Mouse (Mus musculus) heart, postnatal 10 days (tissue): ENCODE data around the gene Slc35g3. TPM values are rescaled to one million over a fixed set of nuclear protein-coding genes. Genes with fewer than 3 reads are reported as not detected.
A peak's percentile ranks its signal among the peaks of the same experiment; 100 is the strongest.
"Not testable (repeated sequence)": the region's sequence is repeated elsewhere in the genome, so short reads cannot be mapped to it uniquely, and the experiment has no call there.

Experiments
- DNase-seq, 2 experiments: peaks; one replicate each; pipeline ENCODE4 v3.0.0; 2021
- intact Hi-C: fragments of 180-260 bp; cut with DNase I; formaldehyde crosslinking; loops from one replicate; pipeline ENCODE4 v1.15.1; 2025
- total RNA-seq, 2 experiments: library from RNA; stranded (reverse); gene quantifications; 2 replicates each; pipeline ENCODE4 v1.2.3; 2021

Slc35g3 gene
- total RNA-seq, 2 experiments from 2014 or later: 0.17 to 0.40 TPM

DNA sequence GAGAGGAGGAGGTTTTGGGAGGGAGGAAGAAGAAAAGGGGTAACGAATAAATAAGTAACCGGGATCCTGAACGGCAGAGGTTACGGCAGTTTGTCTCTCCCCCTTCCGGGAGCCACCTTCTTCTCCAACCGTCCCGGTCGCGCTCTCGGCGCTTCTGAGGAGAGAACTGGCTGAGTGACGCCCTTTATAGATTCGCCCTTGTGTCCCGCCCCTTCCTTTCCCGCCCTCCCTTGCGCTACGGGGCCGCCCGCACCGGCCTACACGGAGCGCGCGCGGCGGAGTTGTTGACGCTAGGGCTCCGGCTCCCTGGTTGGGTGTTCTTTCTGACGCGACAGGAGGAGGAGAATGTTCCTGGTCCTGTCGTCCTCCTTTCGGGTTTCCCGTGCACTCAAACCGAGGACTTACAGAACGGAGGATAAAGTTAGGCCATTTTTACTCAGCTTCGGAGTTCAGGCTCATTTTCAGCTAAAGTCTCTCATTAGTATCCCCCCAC lies 3.2 kb downstream of the Slc35g3 start, which contains the start of gene Polr2a:
Gene Polr2a (minus strand): TSS at position 160 of the 493 bp plus-strand sequence.
- peak; percentile 98 to 99 for DNase-seq
- intact Hi-C loops: loop anchor here (2.0 to 5.0 kb wide), 2 partner anchors 118 to 234 kb away; partner anchors contain the start of gene Gabarap

DNA sequence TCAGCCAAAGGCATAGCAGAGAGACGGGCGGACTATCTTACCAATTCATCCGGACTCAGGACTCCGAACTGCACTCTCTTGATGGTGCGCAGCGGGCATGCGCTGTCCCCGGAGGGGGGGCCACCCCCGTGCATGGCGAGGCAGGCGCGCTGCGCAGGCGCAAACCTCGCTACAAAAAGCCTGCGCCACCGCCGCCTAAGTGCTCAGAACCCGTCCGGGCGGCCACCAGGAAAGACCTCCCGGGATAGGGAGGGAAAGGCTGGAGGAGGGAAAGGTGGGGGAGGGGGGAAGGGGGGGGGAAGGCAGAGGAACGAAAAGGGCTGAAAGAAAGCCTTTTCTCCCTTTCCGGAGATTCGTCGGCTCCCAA lies 3.7 kb downstream of the Slc35g3 start:
- peak; percentile 98 for DNase-seq
- intact Hi-C loops: loop anchor here (2.0 to 5.0 kb wide), 2 partner anchors 119 to 234 kb away; partner anchors contain the start of gene Gabarap

DNA sequence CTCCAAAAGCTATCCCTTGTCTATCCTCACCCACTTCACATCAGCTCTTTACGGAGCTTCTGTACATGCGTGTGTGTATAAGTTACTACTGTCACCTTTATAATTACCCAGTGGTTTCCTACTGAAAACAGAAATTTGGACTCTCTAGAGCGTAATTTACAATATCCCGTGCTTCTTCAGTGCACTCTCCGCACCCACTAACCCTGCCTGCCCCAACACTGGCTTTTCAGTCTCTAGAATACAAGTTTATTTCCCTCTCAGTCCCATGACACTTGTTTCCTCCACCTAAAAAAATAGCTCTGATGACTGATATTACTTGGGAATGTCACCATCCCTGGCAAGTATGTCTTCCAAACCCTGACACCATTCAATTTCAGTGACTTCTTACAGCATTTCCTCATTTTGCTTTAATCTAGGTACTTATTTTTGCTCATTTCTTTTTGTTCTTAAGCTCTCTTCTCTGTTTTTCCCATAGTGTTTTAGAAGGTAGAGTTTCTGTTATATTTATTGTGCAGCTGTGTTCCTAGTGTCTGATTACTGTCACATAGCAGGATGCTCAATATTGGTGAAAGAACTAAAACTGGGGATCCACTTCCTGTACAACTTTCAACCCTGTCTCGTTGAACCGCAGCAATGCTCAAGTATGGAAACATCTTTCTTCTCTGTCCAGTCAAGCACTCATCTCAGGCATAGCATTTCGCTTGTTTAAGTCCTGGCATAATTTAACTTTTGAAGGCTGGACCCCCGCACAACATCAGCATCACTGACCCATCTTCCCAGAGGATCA lies 4.3 kb downstream of the Slc35g3 start:
- intact Hi-C loops: loop anchor here (2.0 to 5.0 kb wide), 2 partner anchors 119 to 235 kb away; partner anchors contain the start of gene Gabarap
- no peak for DNase-seq

DNA sequence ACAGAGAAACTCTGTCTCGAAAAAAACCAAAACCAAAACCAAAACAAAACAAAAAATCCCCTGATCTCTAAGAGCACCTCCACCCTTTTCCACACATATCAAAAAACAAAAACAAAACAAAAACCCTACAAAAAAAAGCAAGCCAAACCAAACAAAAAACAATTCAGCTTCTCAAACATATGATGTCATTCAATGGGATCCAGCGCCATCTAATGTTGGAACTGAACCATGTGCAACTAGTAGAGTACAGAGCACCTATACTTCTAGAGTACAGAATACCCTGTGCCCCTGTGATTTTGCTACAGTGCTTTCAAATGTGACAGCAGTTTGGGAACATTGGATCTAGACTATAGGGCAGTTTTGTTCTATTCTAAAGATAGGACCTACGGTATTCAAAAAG lies 7.1 kb downstream of the Slc35g3 start:
- intact Hi-C loops: loop anchor here (5.0 kb wide), 1 partner anchor 238 kb away; the partner anchor contains the start of gene Gabarap
- peak; percentile 68 to 78 for DNase-seq

DNA sequence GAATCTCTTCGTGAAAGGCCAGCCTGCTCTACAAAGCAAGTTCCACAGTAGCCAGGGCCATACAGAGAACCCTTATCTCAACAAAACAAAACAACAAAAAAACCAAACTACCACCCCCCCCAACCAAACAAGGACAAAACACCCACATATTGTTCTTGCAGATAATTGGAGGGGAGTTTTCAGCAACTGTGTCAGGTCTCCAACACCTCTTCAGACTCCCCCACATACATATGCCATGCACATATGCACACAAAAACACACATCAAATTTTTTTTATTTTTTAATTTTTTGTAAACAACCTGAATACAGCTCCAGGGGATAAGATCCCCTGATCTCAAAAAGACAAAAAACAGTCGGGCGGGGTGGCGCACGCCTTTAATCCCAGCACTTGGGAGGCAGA lies 7.5 kb downstream of the Slc35g3 start:
- no peak for DNase-seq
- intact Hi-C loops: no loop called here

DNA sequence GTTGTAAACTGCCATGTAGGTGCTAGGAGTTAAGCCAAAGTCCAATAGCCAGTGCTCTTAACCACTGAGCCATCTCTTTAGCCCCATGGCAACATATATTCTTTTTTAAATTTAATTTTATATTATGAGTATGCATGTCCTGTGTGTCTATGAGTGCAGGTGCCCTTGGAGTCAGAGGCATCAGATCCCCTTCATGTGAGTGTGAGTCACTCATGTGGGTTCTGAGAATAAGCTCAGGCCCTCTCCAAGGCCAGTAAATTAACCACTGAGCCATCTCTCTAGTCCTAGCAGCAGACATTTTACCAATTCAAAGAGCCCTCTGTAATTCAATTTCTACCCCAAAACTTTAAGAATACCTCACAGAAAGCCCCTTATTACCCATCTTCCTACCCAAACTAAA lies 9.1 kb downstream of the Slc35g3 start:
- intact Hi-C loops: no loop called here
- DNase-seq: no peak

DNA sequence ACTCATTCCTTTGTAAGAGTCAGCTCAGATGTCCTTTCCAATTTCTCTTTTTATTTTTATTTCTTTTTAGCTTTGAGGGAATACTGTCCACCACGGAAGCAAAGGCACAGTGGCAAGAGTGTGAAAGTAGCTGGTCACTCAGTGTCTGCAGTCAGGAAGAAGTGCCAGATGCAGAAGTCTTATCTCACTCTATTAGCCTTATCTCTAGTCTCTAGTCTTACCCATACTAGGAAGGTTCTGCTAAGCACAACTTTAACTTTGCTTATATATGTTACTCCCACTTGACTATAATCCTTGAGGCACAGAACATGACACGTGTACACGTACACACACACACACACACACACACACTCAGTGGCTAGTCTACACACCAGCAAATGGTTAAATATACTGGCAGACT lies 10.1 kb downstream of the Slc35g3 start:
- DNase-seq: no peak
- intact Hi-C loops: no loop called here

DNA sequence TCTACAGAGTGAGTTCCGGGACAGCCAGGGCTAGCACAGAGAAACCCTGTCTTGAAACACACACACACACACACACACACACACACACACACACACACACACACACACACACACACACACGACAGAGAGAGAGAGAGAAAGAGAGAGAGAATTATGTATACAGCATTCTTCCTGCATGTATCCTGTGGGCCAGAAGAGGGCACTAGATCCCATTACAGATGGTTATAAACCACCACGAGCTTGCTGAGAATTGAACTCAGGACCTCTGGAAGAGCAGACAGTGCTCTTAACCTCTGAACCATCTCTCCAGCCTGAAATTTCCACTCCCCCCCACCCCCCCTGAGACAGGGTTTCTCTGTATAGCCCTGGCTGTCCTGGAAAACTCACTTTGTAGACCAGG lies 30.4 kb downstream of the Slc35g3 start:
- intact Hi-C loops, DNase-seq: not testable (repeated sequence)

DNA sequence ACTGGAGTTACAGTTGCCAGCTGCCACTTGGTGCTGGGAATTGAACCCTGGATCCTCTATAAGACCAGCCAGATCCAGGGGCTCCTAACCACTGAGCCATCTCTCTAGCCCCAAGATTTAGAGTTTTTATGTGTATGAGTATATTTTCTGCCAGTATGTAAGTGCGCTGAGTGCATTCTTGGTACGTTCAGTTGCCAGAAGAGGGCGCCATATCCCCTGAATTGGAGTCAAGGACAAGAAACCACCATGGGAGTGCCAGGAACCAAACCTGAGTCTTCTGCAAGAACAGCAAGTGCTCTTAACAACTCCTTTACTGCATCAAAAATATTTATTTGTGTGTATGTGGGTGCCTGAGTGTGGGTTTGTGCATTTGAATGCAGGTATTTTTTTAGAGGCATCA lies 32.7 kb downstream of the Slc35g3 start:
- intact Hi-C loops: loop anchor here (5.0 kb wide), 1 partner anchor 148 kb away; the partner anchor contains the start of gene Tmem95

DNA sequence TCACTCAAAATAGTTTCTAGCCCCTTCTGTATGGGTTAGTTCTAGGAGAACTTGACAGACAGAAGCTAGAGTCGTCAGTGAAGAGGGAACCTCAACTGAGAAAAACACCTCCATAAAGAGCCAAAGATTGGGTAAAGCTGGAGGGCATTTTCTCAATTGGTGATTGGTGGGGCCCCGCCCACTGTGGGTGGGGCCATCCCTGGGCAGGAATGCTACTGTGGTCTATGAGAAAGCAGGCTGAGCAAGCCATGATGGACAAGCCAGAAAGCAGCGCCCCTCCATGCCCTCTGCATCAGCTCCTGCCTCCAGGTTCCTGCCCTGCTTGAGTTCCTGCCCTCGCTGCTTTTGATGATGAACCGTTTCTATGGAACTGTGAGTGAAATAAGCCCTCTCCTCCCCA lies 35.8 kb downstream of the Slc35g3 start:
- no peak for DNase-seq
- intact Hi-C loops: loop anchor here (5.0 kb wide), 1 partner anchor 151 kb away; the partner anchor contains the start of gene Tmem95

More for the DNA sequence above, 32.7 kb downstream of the Slc35g3 start:
- DNase-seq: peak; percentile 30 to 69

DNA sequence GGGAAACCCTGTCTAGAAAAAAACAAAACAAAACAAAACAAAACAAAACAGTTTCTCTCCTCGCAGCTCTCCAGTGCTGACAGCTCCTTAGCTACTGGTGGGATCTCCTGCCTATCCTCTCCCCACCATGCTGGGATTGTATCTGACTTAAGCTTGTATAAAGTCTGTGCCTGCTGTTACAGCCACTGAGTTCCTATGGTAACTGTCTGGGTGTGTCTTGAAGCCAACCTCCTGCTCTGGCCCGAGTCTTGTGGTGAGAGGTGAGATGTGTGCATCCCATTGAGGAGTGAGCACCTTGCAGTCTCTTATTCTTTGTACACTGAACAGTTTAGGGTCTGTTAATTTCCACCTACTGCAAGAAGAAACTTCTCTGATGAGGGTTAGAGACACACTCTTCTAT lies 38.7 kb downstream of the Slc35g3 start:
- DNase-seq: no peak
- intact Hi-C loops: no loop called here

DNA sequence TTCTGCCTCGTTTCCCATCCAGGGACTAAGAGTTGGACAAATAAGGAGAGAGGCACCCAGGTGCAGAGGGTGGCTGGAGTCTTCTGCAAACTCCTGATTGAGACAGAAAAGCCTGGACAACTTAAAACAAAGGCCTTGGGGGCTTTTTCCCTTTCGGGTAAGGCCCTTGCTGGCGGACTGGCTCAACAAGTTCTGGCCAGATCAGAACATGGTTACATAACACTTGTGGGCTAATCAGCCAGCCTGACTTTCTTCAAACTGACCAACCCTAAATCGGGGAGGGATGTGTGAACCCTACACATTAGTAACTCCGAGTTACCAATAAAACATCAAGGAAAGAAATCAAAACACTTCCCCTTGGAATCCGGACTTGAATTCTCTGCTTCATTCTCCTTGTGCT lies 40.9 kb downstream of the Slc35g3 start:
- intact Hi-C loops: no loop called here
- DNase-seq: no peak

DNA sequence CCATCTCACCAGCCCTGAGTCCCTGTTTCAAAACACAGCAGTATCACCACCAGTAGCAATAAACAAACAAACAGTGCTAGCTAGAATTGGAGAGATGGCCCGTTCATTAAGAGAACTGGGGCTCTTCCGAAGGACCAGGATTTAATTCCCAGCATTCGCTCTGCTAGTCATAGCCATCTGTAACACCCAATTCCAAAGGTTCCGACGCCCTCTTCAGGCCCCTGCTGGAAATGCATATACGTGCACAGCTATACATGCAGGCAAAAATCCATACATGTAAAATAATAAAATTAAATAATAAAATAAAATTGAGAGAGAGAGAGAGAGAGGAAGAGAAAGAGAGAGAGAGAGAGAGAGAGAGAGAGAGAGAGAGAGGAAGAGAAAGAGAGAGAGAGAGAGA lies 42.3 kb downstream of the Slc35g3 start:
- intact Hi-C loops: no loop called here
- no peak for DNase-seq

DNA sequence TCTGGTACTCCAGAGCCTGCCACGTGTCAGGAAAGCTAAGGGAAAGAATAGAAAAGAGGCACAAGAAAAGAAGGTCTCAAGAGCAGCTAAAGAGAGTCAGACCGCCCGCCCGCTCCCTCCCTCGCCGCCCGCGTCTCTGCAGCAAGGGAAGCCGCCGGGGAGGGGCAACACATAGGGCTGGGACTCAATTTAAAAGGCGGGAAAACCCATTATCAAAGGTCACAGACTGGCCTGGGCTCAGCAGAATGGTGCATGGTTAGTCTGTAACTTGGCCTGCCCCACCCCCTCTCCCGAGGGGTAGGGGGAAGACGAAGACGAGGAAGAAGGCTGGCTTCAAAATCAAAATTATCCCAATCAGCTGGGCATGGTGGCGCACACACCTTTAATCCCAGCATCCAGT lies 43.1 kb downstream of the Slc35g3 start:
- no peak for DNase-seq

DNA sequence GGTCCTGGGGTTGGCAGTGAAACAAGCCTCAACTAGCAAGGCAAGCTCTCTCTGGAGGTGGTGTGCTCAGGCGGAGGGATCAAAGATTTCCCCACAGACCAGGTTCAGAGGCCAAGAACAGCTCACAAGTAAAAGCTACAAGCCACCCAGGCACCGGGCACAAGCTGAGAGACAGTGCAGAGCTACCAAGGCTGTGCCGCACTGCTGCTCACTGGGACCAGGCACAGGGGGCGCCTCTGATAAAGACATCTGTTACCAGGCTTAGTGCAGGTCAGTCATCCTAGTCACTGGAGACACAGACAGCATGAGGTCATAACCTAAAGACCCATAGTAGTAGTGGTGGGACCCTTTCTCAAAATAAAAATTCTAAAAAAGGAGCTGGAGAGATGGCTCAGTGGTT lies 44.8 kb downstream of the Slc35g3 start:
- intact Hi-C loops: no loop called here
- no peak for DNase-seq

More for the DNA sequence above, 43.1 kb downstream of the Slc35g3 start:
- intact Hi-C loops: no loop called here

DNA sequence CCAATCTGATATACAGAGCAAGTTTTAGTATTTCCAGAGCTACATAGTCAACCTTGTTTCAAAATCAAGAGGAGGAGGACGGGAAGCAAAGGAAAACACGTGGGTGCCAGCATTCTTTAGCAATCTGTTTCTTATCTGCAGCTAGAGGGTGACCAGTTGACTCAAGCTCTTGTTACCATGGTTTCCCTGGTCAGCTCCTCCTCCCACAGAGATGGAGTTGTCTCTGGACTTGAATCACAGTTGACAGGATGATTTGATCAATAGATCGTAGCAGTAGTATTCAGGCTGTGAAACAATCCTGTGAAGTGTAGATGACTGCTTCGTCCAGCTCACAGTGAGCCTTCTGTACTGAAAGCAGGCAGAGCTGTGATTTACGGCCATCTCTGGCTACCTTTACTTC lies 45.8 kb downstream of the Slc35g3 start:
- intact Hi-C loops: loop anchor here (1.0 kb wide), 1 partner anchor 34 kb away; the partner anchor contains the start of gene Senp3
- peak in 1 of 2 experiments; percentile 26 for DNase-seq

DNA sequence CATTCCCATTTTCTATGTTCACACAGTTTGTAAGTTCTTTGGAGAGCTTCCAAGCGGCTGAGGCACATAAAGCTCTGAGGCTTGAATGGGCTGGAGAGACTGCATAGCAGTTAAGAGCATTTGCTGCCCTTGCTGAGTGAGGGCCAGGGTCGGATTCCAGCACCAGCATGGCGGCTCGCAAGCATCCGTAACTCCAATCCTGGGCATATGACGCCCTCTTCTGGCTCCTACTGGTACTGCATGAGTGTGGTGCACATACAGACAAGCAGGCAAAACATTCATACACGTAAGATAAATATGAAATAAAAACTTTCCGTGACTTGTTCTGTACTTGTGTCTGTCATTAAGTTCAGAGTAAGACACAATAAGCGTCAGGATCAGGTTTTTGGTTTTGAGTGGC lies 46.3 kb downstream of the Slc35g3 start:
- intact Hi-C loops: loop anchor here (1.0 kb wide), 1 partner anchor 33 kb away; the partner anchor contains the start of gene Senp3
- peak in 1 of 2 experiments; percentile 51 for DNase-seq

DNA sequence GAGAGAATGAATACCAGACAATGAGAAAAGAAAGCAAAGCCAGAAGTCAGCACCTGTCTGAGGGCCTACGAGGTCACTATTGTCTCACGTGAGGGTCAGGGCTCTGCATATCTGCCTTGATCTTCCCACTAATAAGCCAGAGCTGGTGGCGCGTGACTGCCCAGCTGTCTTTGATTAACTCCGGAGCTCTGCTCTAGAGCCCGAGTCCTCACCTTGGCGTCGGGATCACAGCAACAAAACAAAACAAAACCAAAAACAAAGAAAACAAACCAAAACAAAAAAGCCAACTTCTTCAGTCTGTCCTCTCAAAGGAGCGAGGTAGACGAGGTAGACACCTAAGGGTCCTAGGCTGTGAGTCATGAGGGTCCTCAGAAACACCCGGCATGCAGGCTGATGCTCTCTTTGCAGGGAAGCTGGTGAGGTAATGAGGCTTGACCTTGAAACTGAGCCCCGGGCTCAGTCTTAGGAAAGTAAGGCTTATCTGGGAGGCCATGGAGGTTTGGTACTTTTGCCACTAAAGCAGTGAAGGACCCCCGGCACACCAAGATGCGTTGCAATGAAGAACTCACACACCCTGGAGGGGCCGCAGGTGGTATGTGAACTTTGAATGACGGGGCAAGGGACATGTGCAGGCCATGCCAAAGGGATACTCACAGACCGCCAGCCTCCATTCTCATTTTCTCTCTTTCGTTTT lies 47.0 kb downstream of the Slc35g3 start:
- intact Hi-C loops: loop anchor here (1.0 kb wide), 1 partner anchor 32 kb away; the partner anchor contains the start of gene Senp3
- DNase-seq: no peak

DNA sequence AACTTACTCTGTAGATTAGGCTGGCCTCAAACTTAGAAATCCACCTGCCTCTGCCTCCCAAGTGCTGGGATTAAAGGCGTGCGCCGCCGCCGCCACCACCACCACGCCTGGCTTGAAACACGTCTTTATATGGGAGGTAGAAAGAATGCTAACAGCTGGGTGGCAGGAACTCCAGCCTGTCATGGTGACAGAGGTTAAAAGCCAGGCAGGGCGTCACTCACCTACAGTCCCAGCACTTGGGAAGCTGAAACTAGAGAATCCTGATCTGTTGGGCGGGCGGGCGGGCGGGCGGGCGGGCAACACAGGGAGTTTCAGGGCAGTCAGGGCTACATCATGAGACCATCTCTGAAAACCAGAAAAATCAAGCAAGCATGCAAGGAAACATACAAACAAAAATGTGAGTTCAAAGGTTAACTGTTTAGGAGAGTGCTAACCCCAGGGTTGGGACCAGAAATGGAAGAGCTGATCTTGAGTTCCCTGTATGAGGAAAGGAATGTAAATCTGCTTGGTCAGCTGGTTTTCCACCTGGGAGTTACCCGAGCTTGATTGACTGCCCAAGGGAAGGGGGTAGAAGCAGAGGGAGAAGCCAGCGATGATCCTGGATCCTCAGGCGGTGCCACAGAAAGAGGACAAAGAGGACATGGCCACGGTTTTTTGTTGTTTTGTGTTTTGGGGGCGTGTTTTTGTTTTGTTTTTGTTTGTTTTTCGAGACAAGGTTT lies 48.7 kb downstream of the Slc35g3 start:
- intact Hi-C loops: no loop called here
- no peak for DNase-seq

DNA sequence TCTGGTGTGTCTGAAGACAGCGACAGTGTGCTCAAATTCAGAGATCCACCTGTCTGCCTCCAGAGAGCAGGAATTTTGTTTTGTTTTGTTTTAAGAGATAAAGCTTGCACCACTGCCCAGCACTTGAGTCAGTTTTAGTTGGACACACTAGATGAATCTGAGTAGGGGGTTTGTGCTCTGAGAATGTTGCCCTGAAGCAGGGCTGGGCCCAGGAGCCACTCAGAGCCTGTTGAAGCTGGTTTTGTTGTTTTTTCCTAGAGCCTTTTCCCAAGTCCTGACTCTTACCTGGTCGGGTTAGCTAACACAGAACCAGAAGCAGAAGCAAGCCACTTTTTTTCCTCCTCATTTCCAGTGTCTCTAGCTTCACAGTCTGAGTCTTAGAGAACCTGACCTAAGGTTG lies 50.7 kb downstream of the Slc35g3 start:
- intact Hi-C loops: no loop called here
- DNase-seq: no peak

DNA sequence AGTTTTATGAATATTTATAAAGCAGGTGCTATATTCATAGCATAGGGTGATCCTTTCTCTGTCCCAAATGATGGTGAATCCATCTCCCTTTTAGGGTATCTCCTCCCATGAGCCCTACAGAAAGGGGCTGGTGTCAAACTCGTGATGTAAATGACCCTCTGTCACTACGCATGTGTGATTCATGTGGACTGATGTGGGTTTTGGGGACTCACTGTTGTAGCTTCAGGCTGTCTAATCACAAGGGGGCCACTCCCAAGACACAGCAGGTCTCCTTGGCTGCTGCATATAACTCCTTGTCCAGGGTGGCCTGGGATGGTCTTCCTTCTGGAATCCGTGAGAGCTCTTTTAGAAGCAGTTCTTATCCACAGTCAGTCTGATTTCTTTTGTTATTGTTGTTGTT lies 51.3 kb downstream of the Slc35g3 start:
- intact Hi-C loops: no loop called here
- no peak for DNase-seq
